Mouse (Mus musculus) C2C12 (cell line): ENCODE data around the gene Eif3l.

ENCODE experiments used
- CTCF ChIP-seq: IDR thresholded peaks from one replicate; pipeline ENCODE4 v1.5.1; 2011; ENCODE audit not compliant: control insufficient read depth, insufficient read depth, insufficient read length
- MAX ChIP-seq: IDR thresholded peaks from one replicate; pipeline ENCODE4 v1.6.1; 2011; ENCODE audit warnings: mild to moderate bottlenecking, control low read depth
- MYOD1 ChIP-seq: IDR thresholded peaks from one replicate; pipeline ENCODE4 v1.6.1; 2011; ENCODE audit warnings: low read depth; ENCODE audit not compliant: control insufficient read depth, insufficient read length
- USF1 ChIP-seq: IDR thresholded peaks from one replicate; pipeline ENCODE4 v1.6.1; 2011; ENCODE audit warnings: low read depth, mild to moderate bottlenecking, control low read depth, moderate library complexity

DNA sequence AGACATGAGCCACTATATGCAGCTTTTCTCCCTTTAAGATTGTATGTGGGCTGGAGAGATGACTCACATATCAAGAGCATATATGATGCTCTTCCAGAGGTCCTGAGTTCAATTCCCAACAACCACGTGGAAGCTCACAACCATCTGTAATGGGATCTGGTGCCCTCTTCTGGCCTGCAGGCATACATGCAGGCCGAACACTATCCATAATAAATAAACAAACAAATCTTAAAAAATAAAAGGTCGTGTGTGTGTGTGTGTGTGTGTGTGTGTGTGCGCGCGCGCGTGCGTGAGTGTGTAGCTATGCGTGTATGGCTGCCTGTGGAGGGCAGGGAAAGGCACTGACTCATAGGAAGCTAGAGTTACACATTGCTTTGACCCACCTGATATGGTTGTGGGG is 64.7 kb downstream of the Eif3l start:
- no peak for TF ChIP-seq USF1
- no peak for TF ChIP-seq CTCF
- no peak for TF ChIP-seq MYOD1
- TF ChIP-seq MAX: no peak
